Mouse (Mus musculus) neural tube, embryonic 14.5 days (tissue): ENCODE measurements around the gene Capn1. TPM values are rescaled to one million over a fixed set of nuclear protein-coding genes. Genes with fewer than 3 reads are reported as not detected.

ENCODE experiments used
- ATAC-seq: fragments of 200-750 bp; cut with Nextera tagmentation; 2 replicates; pipeline ENCODE4 v1.8.0; 2017; ENCODE audit warnings: low read depth, mild to moderate bottlenecking, moderate TSS enrichment, moderate library complexity
- H3K27ac ChIP-seq: fragments of 300-500 bp; sonication (generic); 2 replicates; pipeline ENCODE4 v1.5.1; 2014; ENCODE audit warnings: low read depth, mild to moderate bottlenecking, control low read depth, low read length, moderate library complexity, mixed read lengths
- H3K27me3 ChIP-seq: fragments of 300-500 bp; sonication (generic); 2 replicates; pipeline ENCODE4 v1.6.1; 2014; ENCODE audit warnings: low read length; ENCODE audit not compliant: control insufficient read depth, insufficient read depth
- H3K36me3 ChIP-seq: fragments of 300-500 bp; sonication (generic); 2 replicates; pipeline ENCODE4 v1.6.1; 2014; ENCODE audit warnings: low read length, mixed read lengths; ENCODE audit not compliant: control insufficient read depth, insufficient read depth
- H3K4me1 ChIP-seq: fragments of 300-500 bp; sonication (generic); 2 replicates; pipeline ENCODE4 v1.6.1; 2014; ENCODE audit warnings: low read length; ENCODE audit not compliant: control insufficient read depth, insufficient read depth
- H3K4me2 ChIP-seq: fragments of 300-500 bp; sonication (generic); 2 replicates; pipeline ENCODE4 v1.6.1; 2014; ENCODE audit warnings: mild to moderate bottlenecking, low read depth, low read length, control low read depth
- H3K4me3 ChIP-seq: fragments of 300-500 bp; sonication (generic); 2 replicates; pipeline ENCODE4 v1.5.1; 2014; ENCODE audit warnings: low read depth, low read length, control low read depth, mixed read lengths
- H3K9ac ChIP-seq: fragments of 300-500 bp; sonication (generic); replicated peaks from 2 replicates; pipeline ENCODE4 v1.6.1; 2014; ENCODE audit warnings: low read depth, mild to moderate bottlenecking, control low read depth, low read length, mixed read lengths
- H3K9me3 ChIP-seq: fragments of 300-500 bp; sonication (generic); 2 replicates; pipeline ENCODE4 v1.6.1; 2016; ENCODE audit warnings: low read length; ENCODE audit not compliant: control insufficient read depth
- WGBS: fragments of 180-500 bp; shearing (Covaris S2); extraction: QIAGEN DNeasy Blood & Tissue Kit; methylation state at CpG from one replicate; pipeline ENCODE4 v1.1.7; 2014; 5-methylcytosine and 5-hydroxymethylcytosine counted together
- polyA plus RNA-seq: library from polyadenylated mRNA; unstranded; fragments of >200 nt; fragmentation: Nextera tagmentation; extraction: Ambion mirVana; gene quantifications from 2 replicates; pipeline ENCODE4 v1.2.1, GENCODE M21; 2014

Capn1 gene
- polyA plus RNA-seq, result 3.4 and 7.0 TPM in 2 replicates

GRCm38 (mm10) chr19:6015511-6016315 is at the start of gene Capn1:
Capn1 (minus strand) TSS chr19:6015897.
- H3K9me3 ChIP-seq, result no peaks in the 10 kb centered on the region
- H3K27me3 ChIP-seq, result peaks cover 5% of the 10 kb centered on the region; the same call in 1 of the 2 replicates
- H3K4me2 ChIP-seq, result peak within 1 kb of the TSS; percentile 80
- ATAC-seq, result peak; percentile 77
- H3K27ac ChIP-seq, result no peak within 1 kb of the TSS
- H3K4me3 ChIP-seq, result peak within 1 kb of the TSS; percentile 46
- H3K36me3 ChIP-seq, result no peaks in the 10 kb centered on the region
- WGBS, result 2% methylated on average over 40 of the region's 40 CpGs
- peak within 1 kb of the TSS; percentile 68 for H3K9ac ChIP-seq
- H3K4me1 ChIP-seq, result peaks cover 8% of the 10 kb centered on the region; the same call in 1 of the 2 replicates

- peaks cover 29% of the 10 kb centered on the region for H3K4me1 ChIP-seq
- H3K4me3 ChIP-seq, result no peak overlapping the region
- no peak overlapping the region for H3K27ac ChIP-seq
- WGBS, result 97% methylated on average over 6 of the region's 6 CpGs
- no peaks in the 10 kb centered on the region; the same call in 1 of the 2 replicates for H3K36me3 ChIP-seq
- no peak overlapping the region for H3K9ac ChIP-seq
- H3K27me3 ChIP-seq, result no peaks in the 10 kb centered on the region
- H3K9me3 ChIP-seq, result no peaks in the 10 kb centered on the region
- no peak for ATAC-seq
- H3K4me2 ChIP-seq, result no peak overlapping the region
Measured at GRCm38 (mm10) chr19:6063081-6063480, 47.4 kb upstream of the Capn1 start.

GRCm38 (mm10) chr19:6062418-6062817 is 46.7 kb upstream of the Capn1 start:
- H3K27ac ChIP-seq, result peak overlapping the region; percentile 85; the same call in 1 of the 2 replicates
- no peak for ATAC-seq
- 71% methylated on average over 5 of the region's 5 CpGs for WGBS
- peak overlapping the region; percentile 100 for H3K4me2 ChIP-seq
- H3K27me3 ChIP-seq, result no peaks in the 10 kb centered on the region
- H3K4me1 ChIP-seq, result peaks cover 28% of the 10 kb centered on the region
- H3K4me3 ChIP-seq, result peak overlapping the region; percentile 84
- H3K9me3 ChIP-seq, result no peaks in the 10 kb centered on the region
- H3K9ac ChIP-seq, result peak overlapping the region; percentile 87
- no peaks in the 10 kb centered on the region; the same call in 1 of the 2 replicates for H3K36me3 ChIP-seq

- peak overlapping the region; percentile 84 for H3K4me3 ChIP-seq
- H3K27ac ChIP-seq, result peak overlapping the region; percentile 85
- peak overlapping the region; percentile 87 for H3K9ac ChIP-seq
- ATAC-seq, result no peak
- H3K9me3 ChIP-seq, result no peaks in the 10 kb centered on the region
- WGBS, result 1% methylated on average over 44 of the region's 44 CpGs
- no peaks in the 10 kb centered on the region; the same call in 1 of the 2 replicates for H3K36me3 ChIP-seq
- H3K4me1 ChIP-seq, result peaks cover 28% of the 10 kb centered on the region
- peak overlapping the region; percentile 100 for H3K4me2 ChIP-seq
- no peaks in the 10 kb centered on the region for H3K27me3 ChIP-seq
Measured at GRCm38 (mm10) chr19:6061641-6062302, 46.1 kb upstream of the Capn1 start.

- Histone ChIP-seq H3K9me3 (no peaks in the 10 kb centered on the region), H3K4me2 (peak within 1 kb of the TSS; percentile 100), H3K27me3 (no peaks in the 10 kb centered on the region), H3K4me1 (peaks cover 28% of the 10 kb centered on the region), H3K27ac (peak within 1 kb of the TSS; percentile 85), H3K36me3 (no peaks in the 10 kb centered on the region; the same call in 1 of the 2 replicates), H3K9ac (peak within 1 kb of the TSS; percentile 87), H3K4me3 (peak within 1 kb of the TSS; percentile 84)
- ATAC-seq, result peak; percentile 70
- WGBS, result under 1% methylated on average over 58 of the region's 58 CpGs
Measured at GRCm38 (mm10) chr19:6061021-6061533, 45.4 kb upstream of the Capn1 start, which contains the start of gene Znhit2. Znhit2 (plus strand) TSS chr19:6061192.

GRCm38 (mm10) chr19:6058966-6059365 is 43.3 kb upstream of the Capn1 start:
- Histone ChIP-seq H3K4me3 (peak overlapping the region; percentile 78; the same call in 1 of the 2 replicates), H3K9me3 (no peaks in the 10 kb centered on the region), H3K27ac (no peak overlapping the region), H3K36me3 (peaks cover 11% of the 10 kb centered on the region), H3K9ac (no peak overlapping the region), H3K4me2 (peak overlapping the region; percentile 83), H3K27me3 (no peaks in the 10 kb centered on the region), H3K4me1 (peaks cover 26% of the 10 kb centered on the region)
- WGBS, result 85% methylated on average over 5 of the region's 5 CpGs
- ATAC-seq, result no peak

- peak overlapping the region; percentile 79 for H3K9ac ChIP-seq
- peaks cover 16% of the 10 kb centered on the region for H3K36me3 ChIP-seq
- no peak for ATAC-seq
- WGBS, result 35% methylated on average over 5 of the region's 5 CpGs
- peak overlapping the region; percentile 83 for H3K4me2 ChIP-seq
- H3K27ac ChIP-seq, result no peak overlapping the region
- H3K4me3 ChIP-seq, result peak overlapping the region; percentile 78
- no peaks in the 10 kb centered on the region for H3K27me3 ChIP-seq
- H3K9me3 ChIP-seq, result no peaks in the 10 kb centered on the region
- peaks cover 26% of the 10 kb centered on the region for H3K4me1 ChIP-seq
Measured at GRCm38 (mm10) chr19:6058513-6058912, 42.8 kb upstream of the Capn1 start.

- Histone ChIP-seq H3K4me3 (peak within 1 kb of the TSS; percentile 78), H3K27me3 (no peaks in the 10 kb centered on the region), H3K4me2 (peak within 1 kb of the TSS; percentile 83), H3K36me3 (peaks cover 25% of the 10 kb centered on the region), H3K4me1 (peaks cover 23% of the 10 kb centered on the region), H3K9me3 (no peaks in the 10 kb centered on the region), H3K9ac (peak within 1 kb of the TSS; percentile 79), H3K27ac (peak within 1 kb of the TSS; percentile 83)
- 0% methylated on average over 63 of the region's 63 CpGs for WGBS
- peak; percentile 85 for ATAC-seq
Measured at GRCm38 (mm10) chr19:6057313-6058096, 41.8 kb upstream of the Capn1 start, which contains the start of the genes Mrpl49 and Fau. Mrpl49 (minus strand) TSS chr19:6057785. Fau (plus strand) TSS chr19:6057844.
